Mouse (Mus musculus) E14TG2a.4 (cell line): ENCODE measurements around the gene Nkx6-2.

Experiments
- CTCF ChIP-seq: conservative IDR thresholded peaks from 2 replicates; pipeline ENCODE4 v1.5.1; 2014; ENCODE audit warnings: low read length
- NANOG ChIP-seq: IDR thresholded peaks from 2 replicates; pipeline ENCODE4 v1.6.1; 2014; ENCODE audit warnings: borderline replicate concordance, low read length, mixed read lengths
- POU5F1 ChIP-seq: IDR thresholded peaks from 2 replicates; pipeline ENCODE4 v1.6.1; 2014; ENCODE audit warnings: low read length, borderline replicate concordance

GRCm38 (mm10) chr7:139566533-139566932 is 16.1 kb downstream of the Nkx6-2 start:
- no peak for TF ChIP-seq CTCF
- TF ChIP-seq NANOG = no peak
- no peak for TF ChIP-seq POU5F1
